Mouse (Mus musculus) left cerebral cortex, postnatal 4 days (tissue): ENCODE results near the gene Map4k5. TPM values are rescaled to one million over a fixed set of nuclear protein-coding genes. Genes with fewer than 3 reads are reported as not detected.
A peak's percentile ranks its signal among the peaks of the same experiment; 100 is the strongest.

Experiments
- DNase-seq: peaks from one replicate; pipeline ENCODE4 v3.0.0-alpha.2; 2022
- intact Hi-C: fragments of 180-260 bp; cut with DNase I; formaldehyde crosslinking; loops from one replicate; pipeline ENCODE4 v1.15.1; 2025
- total RNA-seq, 2 experiments: library from RNA; stranded (reverse); gene quantifications; 2 replicates each; pipeline ENCODE4 v1.2.3; 2021

Gene Map4k5
- total RNA-seq, 2 experiments from 2014 or later: 48.6 to 57.3 TPM

- intact Hi-C loops: no loop called here
- no peak for DNase-seq
Measured at GRCm38 (mm10) chr12:69846499-69846898, 46.5 kb downstream of the Map4k5 start.

DNA sequence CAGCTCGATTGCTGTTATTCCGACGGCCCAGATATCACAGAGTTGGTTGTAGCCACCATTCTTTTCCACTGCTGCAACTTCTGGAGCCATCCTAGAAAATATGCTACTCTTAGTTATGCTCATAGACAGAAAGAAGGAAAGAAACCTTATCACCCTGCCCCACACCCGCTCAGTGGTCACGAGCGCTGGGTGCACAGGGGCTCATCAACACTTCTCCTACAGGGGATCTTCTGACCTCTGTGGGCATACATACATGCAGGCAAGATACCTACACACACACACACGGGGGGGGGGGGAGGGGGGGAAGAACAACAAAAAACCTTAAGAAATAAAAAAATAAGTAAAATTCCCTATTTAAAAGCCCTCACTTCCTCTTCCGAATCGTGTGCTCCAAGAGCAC, 47.3 kb downstream of the Map4k5 start:
- DNase-seq: no peak
- intact Hi-C loops: no loop called here

GRCm38 (mm10) chr12:69843531-69844445, 49.2 kb downstream of the Map4k5 start:
- DNase-seq: peak; percentile 9

GRCm38 (mm10) chr12:69838376-69838775, 54.6 kb downstream of the Map4k5 start:
- intact Hi-C loops: no loop called here
- DNase-seq: no peak

More at GRCm38 (mm10) chr12:69843531-69844445, 49.2 kb downstream of the Map4k5 start:
- intact Hi-C loops: no loop called here

- intact Hi-C loops: no loop called here
- no peak for DNase-seq
Measured at GRCm38 (mm10) chr12:69833982-69834604, 58.9 kb downstream of the Map4k5 start.

DNA sequence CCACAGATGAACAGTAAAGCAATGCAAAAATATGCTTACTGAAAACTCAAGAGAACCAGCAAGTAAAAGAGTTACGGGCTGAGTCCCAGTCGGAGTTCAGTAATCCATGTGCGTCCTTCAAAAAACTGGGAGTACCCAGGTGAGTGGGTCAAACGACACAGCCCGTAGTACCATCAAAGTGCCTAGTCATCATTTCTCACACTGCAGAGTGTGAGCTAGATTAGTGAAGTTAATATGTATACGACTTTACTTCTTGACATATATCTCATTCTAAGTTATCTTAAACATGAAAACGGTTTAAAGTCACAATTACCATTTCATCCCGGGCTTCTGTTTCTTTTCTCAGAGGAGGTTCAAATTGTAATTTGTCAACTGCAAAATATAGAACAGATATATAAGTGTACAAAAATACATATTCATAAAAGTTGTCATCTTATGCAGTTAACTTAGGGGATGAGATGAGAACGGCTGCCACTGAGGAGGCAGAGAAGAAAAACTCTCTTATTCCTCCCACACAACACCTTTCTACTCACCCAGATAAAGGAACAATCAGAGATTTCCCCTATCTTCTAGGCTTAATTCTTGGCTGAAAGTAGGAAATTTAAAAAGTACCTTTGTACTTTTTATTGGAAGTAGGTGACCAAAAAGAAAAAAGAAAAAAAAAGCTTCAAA, 61.6 kb downstream of the Map4k5 start:
- intact Hi-C loops: no loop called here

GRCm38 (mm10) chr12:69828214-69828613, 64.8 kb downstream of the Map4k5 start:
- DNase-seq: no peak
- intact Hi-C loops: no loop called here

More for the DNA sequence above, 61.6 kb downstream of the Map4k5 start:
- no peak for DNase-seq

- intact Hi-C loops: no loop called here
- no peak for DNase-seq
Measured at GRCm38 (mm10) chr12:69824881-69825597, 68.0 kb downstream of the Map4k5 start.

DNA sequence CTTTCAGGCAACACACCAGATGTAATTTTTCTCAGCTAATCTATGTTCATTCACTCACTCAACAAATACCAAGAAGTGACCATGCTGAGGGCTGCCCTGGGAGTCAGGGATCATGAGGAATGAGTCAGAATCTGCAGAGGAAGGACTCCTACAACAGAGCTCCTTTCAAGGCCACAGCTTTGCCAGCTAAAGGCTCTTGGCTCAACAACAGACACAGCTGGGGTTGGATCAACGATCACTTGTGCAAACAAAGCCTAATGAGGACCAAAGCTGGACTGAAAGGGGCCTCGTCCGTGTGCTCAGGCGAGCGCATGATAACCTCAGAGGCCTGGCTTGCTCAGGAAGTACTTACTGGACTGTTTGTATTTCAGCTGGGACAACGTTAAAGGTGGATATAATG, 78.7 kb downstream of the Map4k5 start:
- intact Hi-C loops: no loop called here
- DNase-seq: peak; percentile 8

GRCm38 (mm10) chr12:69813596-69813995, 79.4 kb downstream of the Map4k5 start:
- DNase-seq: no peak
- intact Hi-C loops: no loop called here

DNA sequence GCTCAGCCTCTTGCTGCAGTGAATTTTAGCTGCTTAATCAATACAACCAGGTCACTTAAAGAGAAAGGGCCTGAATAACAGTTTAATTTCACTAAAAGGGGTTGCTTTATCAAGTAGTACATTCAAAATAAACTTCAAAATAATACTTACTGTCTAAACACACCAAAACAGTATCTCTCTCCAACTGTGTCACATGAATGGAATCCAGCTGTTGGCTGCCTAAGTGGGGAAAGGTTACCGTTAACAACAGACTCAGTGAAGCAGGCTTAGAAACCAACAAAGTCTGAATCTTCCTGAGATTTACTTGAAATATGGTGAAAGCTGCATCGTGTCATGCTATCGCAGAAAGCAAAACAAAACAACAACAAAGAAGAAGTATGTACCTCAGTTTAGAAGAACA, 80.0 kb downstream of the Map4k5 start:
- DNase-seq: no peak
- intact Hi-C loops: no loop called here

DNA sequence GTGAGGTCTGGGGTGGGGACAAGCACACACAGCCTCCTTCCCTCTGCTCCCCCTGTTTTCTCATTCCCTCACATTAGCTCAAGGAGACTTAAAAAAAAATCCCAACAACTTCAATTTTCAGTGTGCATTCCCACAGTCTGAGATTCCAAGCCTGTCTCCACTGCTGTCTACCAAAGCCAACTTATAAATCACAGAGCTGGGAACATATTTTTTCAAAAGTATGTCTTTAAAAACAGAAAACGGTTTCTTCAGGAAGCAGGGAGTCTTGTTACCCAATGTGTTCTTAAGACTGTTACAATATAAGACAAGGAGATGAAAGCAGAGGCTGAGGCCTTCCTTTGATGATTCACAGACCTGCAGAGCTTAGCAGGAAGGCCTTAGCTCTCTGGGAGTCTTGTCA, 81.0 kb downstream of the Map4k5 start:
- no peak for DNase-seq
- intact Hi-C loops: no loop called here

DNA sequence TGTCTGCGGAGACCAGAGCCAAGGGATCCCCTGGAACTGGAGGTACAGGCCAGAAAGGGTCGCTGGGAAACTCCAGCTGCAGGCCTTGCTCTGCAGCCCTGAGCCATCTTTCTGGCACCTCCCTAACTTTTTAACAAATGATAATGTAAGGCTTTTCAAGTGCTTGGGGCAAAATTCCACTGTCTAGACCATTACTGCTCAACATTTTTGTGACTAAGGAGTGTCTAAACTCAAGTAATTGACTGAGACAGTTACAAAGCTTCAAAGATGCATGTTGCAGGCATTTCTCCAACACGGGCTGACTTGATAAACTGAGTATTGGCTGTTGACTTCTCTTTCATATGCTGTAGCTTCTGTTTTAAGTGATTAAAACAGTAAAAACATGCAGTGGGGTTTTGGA, 83.6 kb downstream of the Map4k5 start:
- intact Hi-C loops: no loop called here
- no peak for DNase-seq

- no peak for DNase-seq
- intact Hi-C loops: no loop called here
Measured at GRCm38 (mm10) chr12:69807399-69807985, 85.5 kb downstream of the Map4k5 start.

DNA sequence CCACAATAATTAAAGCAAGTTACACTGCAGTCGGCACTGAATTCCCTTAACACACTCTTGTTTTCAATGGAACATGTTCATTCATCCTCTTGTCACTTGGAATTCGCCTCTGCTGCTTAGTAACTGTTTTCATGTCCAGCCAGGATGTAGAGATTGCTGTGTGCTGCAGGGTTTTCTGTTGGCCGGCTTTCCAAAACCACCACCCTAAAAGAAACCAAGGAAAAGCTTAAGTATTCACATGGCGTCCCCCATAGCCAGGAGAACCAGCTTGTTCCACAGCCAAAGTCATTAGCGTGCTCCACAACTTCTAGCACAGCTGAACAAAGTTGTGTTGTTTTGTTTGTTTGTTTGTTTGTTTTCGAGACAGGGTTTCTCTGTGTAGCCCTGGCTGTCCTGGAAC, 87.9 kb downstream of the Map4k5 start:
- no peak for DNase-seq
- intact Hi-C loops: no loop called here

- no peak for DNase-seq
- intact Hi-C loops: no loop called here
Measured at GRCm38 (mm10) chr12:69804393-69805070, 88.5 kb downstream of the Map4k5 start.

DNA sequence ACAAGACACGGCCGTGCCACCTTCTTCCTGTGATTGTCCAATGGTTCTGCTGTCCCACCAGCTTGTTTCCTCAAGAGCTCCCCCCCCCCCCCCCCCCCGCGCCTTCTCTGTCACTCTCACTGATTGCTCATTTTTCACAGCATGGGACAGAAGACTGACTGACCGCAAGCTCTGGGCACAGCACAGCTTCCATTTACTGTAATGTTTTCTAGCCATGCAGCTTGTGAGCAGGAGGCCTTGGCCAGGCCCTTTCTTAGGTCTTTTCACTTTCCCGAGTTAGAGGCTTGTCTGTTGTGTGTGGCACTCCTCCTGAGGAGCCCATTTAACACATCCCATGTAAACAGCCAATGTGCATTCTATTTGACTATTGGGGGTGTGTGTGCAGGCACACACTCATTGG, 89.8 kb downstream of the Map4k5 start:
- DNase-seq: no peak

GRCm38 (mm10) chr12:69800586-69800985, 92.4 kb downstream of the Map4k5 start:
- intact Hi-C loops: no loop called here
- DNase-seq: no peak

More for the DNA sequence above, 89.8 kb downstream of the Map4k5 start:
- intact Hi-C loops: no loop called here

- intact Hi-C loops: no loop called here
- no peak for DNase-seq
Measured at GRCm38 (mm10) chr12:69796311-69796710, 96.7 kb downstream of the Map4k5 start.
